Mouse (Mus musculus) T-helper 2 cell (primary cell): ENCODE data around the gene Sh2b1.
"Not testable (repeated sequence)": the region's sequence is repeated elsewhere in the genome, so short reads cannot be mapped to it uniquely, and the experiment has no call there.

ENCODE experiments used
- in situ Hi-C: fragments of 300-600 bp; cut with MboI, MseI; formaldehyde crosslinking; loops from one replicate; pipeline ENCODE4 v1.15.1; 2025; ENCODE audit warnings: high pct_unique_total_duplicates

The Sh2b1 gene

DNA sequence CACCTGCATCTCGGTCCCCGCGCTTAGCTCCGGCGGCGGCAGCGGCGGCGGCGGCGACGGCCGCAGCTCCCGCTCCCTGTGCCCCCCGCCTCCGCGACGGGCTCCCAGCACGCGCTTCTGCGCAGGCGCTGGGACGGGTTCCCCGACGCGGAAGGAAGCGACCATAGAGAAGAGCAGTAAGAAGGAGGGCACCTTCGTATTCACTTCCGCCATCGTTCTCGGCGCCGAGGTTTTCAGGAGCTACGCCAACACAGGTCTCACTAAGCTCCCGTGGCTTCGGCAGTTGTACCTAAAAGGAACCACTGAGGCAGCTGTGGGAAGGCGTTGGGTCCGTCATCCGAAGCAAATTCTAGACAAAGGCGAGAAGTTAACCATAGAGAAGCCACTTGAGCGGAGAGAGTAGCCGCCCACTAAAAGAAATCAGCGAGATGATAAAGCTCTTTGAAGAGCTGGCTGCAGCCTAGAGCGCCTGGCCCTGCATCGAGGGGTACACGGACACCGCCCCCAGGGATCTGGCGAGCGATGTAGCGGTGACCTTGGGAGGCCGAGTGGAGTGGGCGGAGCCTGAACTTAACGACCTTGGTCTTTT, at the start of gene Sh2b1:
Sh2b1 (minus strand) TSS at position 432 of the 589 bp plus-strand sequence.
- in situ Hi-C loops: loop anchor here (5.0 kb wide), 2 partner anchors 52 to 78 kb away; partner anchors contain the start of gene Nfatc2ip

DNA sequence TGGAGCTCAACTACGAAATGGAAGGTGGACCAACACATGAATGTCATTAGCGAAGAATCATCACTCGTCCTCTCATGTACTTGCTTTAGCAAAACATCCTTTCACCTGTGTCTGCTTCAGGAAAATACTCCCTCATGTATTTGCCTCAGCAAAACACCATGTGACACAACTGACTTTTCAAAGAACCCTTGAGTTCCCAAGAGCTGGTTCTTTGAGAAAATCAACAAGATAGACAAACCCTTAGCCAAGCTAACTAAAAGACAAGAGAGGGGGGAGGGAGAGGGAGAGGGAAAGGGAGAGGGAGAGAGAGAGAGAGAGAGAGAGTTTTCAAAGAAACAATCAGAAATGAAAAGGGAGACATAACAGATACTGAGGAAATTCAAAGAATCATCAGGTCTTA, 48.1 kb upstream of the Sh2b1 start:
- in situ Hi-C loops: loop anchor here (10.0 kb wide), 1 partner anchor 199 kb away; no protein-coding TSS in a partner anchor

DNA sequence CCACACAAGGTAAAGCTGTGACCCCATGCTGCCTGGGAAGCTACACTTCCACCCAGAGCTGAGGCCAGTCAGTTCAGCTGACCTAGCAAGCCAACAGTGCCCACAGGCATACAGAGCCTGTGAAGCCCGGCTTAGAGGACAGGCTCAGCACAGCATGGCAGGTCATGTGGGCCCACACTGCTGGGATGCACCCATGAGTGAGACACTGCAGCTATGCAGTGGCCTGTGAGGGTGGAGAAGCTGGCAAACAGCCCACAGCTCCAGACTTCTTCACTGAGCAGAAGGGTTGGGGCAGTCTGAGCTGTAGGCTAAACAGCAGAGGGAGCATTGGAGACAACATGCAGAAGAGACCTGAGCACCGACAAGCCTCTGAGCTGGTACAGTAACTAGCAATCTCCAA, 44.3 kb upstream of the Sh2b1 start:
- in situ Hi-C loops: no loop called here

DNA sequence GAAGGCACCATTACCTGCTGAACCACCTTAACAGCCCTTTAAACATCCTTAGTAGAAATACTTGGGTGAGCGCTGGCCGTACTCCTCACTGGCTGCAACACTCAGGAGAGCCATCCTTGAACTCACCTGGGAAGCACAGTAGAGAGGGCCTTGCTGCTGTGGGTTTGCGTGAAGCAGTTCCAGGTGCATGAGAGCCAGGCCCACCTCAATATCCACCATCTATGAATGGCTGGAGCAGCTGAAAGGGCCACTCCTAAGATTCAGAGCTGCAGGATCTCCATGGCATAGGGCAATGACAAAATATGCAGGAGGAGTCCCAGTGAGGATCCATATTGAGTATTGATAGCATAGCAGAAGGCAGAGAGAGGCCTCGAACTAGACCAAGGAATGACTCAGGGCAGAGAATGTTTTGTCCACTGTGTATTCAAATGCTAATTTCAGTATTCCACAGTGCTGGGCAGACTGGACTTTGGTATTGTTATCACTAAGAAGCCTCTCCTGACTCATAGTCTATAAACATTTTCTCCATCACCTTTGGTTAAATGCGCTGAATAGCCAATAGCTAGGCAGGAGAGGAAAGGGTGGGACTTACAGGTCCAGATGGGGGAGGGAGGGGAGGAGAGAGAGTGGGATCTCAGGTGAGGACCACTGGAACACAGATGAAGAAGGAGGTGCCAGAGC, 43.2 kb upstream of the Sh2b1 start:
- in situ Hi-C loops: no loop called here

DNA sequence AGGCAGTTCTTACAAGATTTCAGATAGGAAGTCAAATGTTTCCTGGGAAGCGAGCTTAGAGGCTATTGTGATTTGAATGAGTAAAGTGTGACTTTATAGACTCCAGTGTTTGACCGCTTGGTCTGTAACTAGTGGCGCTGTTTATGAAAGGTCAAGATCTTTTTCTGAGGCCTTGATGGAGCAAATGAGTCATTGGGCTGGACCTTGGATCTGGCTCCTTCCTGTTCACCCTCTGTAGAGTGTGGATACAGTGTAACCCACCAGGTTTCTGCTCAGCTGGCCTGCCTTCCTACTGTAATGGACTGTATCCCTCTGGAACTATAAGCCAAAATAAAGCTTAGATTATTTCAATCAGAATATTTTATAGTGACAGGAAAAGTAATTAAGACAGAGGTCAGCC, 36.1 kb upstream of the Sh2b1 start:
- in situ Hi-C loops: no loop called here

DNA sequence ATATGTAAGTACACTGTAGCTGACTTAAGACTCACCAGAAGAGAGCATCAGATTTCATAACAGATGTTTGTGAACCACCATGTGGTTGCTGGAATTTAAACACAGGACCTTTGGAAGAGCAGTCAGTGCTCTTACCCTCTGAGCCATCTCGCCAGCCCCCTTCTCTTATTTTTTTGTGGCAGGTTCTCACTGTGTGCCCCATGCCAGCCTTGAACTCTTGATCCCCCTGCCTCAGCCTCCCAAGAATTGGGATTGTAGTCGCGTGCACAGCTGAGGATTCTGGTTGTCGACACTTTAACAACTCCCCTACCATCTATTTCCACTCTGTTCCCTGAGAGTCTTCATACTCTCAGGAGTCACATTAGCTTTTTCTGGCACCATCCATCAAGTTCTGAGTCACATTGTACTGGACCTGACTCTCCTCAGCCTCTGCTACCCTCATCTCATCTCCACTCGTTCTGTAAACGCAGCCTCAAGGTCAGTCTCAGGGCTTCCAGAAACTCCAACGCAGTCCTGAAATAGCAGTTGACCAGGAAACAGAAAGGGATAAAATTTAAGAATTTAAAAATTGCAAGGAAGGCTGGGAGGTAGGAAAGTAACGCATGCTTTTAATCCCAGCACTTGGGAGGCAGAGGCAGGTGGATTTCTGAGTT, 32.0 kb upstream of the Sh2b1 start:
- in situ Hi-C loops: no loop called here

DNA sequence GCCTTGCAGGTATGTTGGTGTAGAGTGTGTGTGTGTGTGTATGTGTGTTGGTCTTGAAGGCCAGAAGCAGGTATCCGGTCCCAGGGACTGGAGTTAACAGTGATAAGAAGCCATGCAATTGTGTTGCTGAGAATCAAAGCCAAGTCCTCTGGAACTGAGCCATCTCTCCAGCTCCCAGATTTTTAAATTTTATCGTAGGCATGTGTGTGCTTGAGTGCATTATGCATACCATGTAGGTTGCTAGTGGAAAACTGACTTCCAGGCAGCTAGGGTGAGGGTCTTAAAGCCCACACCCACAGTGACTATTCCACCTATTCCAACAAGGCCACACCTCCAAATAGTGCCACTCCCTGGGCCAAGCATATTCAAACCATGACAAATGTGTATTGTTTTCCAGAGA, 29.7 kb upstream of the Sh2b1 start:
- in situ Hi-C loops: no loop called here

DNA sequence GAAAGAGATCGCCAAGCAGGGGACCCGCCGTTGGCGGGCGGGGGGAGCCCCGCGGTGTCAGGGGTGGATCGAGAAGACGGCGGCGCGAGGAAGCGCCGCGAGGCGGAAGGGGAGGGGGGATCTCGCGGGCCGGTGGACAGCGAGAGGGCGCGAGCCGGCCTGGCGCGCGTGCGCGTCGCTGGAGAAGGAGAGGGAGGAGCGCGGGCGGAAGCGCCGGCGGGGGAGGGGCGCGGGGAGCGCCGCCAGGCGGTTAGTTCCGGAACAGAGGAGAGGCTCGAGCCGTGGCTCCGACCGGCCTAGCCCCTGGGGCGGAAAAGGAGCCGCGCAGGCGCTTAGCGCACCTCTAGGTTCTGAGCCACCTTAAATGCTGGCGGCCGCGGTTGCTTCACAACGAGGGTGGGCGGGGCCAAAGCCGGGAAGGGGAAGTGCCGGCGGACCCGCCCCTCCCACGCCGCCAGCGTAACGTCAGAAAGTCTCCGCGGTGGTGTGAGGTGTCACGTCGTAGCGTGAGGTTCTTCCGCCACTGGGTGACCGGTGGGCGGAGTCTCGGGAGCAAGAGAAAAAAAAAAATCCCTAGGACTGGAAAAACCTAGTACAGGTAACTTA, 28.2 kb upstream of the Sh2b1 start, which contains the start of gene Atxn2l:
Atxn2l (minus strand) TSS at position 165 of the 606 bp plus-strand sequence.
- in situ Hi-C loops: no loop called here

DNA sequence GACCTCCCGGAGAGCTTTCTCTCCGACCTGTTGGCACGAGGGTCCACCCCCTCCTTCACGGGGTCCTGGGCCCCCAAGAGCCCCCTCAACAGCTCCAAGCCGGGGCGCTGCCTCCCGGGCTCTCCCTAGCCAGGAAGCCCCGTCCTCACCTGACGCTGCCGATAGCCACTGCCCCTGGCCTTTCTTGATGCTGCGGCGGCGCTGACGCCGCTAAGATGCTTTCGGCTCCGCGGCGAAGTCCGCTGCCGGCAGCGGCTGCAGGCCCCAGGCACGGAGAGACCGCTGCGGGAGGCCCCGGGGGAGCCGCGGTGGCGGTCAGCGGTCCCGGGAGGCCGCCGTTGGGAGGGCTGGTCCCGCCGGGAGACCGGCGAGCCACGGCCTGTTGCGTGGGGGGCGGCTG, 27.5 kb upstream of the Sh2b1 start:
- in situ Hi-C loops: no loop called here

DNA sequence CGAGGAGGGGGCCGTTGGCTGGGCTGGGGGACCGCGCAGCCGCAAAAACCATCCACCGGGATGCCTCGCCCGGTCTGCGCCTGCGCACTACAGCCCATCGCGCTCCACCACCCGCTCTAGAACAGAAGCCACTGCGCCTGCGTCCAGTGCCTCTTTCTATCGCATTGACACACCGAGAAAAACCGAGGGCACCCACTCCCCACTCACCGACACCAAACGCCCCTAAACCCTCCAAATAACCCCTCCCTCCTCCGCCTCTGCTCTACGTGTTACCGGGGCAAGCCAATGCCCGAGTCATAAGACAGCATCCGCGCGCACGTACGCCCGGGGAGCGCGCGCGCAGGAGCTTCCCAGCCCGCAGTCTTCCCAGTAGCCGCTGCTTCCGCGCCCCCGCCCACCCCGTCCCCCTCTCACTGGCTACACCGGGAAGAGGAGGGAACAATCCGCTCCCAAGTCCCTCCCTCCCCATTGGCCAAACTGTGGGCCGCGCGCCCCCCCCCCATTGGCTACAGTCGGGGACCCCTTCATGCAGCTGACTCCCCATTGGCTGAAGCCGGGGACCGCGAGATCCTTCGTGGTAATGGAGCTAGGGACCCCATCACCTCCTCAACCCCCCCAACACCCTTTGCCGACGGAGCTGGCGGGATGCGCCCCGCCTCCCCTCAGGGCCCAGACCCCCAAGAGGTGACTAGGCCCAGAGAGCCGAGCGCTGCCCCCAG, 27.0 kb upstream of the Sh2b1 start:
- in situ Hi-C loops: no loop called here

DNA sequence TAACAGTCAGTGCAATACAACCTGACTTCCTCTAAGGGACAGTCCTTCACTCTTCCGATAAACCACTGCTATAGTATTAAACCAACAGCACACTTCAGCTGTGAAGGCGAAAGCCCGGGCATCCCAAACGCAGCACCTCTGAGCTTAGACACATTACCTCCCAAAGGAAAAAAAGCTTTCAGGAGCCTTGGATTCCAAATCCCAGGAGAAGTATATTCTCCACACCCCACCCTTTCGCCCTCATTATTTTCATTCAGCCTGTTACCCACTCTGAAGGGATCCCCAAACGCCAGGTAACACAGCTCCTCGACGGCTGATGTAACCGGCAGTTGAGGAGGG, 26.4 kb upstream of the Sh2b1 start:
- in situ Hi-C loops: no loop called here

DNA sequence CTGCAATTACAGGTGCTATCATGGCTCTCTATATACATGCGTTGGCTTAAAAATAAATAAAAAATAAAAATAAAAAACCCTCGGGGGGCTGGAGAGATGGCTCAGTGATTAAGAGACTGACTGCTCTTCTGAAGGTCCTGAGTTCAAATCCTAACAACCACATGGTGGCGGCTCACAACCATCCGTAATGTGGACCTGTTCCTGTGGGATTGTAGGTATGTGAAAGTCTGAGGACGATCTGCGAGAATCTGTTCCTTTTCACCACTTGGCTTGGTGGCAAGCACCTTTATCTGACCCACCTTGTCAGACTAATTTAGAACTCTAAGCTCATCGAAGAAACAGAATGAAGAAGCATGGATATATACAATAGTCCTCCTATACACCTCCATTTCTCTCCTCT, 24.2 kb upstream of the Sh2b1 start:
- in situ Hi-C loops: no loop called here

DNA sequence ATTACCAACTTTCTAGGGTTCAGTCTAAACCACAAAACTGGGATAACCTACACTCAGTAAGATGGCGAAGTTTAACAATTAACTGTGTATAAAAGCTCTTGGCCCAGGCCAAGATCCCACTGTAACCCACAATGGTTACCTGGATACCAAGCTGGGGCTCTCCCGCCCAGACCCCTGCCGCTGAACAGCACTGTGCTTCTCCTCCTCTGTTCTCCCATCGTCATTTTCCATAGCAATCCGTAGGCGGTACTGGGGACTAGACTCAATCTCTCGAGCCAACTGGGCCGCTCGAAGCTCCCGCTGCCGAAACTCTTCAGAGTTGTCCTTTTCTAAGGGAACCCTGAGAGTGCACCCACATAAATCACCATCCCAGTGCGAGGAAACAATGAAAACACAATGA, 22.7 kb upstream of the Sh2b1 start:
- in situ Hi-C loops: no loop called here

DNA sequence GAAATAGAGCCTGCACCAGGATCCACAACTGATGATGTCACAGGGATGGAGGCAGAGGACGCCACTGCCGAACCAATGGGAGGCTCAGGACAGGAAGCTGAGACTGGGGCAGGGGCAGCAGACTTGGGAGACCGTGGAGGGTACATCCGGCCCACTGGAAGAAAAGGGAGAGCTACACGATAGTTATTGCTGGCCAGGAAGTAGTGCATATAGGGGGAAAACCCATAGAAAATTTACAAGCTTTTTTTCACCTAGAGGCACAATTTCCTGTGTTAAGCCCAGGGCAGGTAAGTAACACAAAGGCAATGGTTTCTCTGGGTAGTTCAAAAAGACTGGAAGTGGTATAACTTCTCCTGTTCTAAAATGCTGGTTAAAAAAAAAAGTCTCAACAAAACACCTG, 21.3 kb upstream of the Sh2b1 start:
- in situ Hi-C loops: no loop called here

DNA sequence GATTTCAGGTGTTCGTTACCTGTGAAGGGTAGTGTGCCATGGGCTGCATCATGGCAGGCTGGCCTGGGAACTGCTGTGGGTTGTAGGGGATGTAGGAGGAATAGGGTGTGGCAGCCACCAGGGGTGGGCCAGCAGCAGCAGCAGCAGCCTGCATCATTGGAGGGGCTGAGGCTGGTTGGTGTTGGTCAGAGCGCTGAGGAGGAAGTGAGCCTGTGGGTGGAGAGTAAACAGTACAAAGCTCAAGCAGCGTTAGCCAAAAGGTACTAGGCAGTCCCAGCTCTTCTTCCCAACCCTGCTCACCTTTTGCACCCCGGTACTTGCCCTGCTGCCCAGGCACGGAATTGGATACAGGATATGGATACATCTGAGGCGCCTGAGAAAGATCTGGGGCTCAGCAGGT, 18.9 kb upstream of the Sh2b1 start:
- in situ Hi-C loops: no loop called here

DNA sequence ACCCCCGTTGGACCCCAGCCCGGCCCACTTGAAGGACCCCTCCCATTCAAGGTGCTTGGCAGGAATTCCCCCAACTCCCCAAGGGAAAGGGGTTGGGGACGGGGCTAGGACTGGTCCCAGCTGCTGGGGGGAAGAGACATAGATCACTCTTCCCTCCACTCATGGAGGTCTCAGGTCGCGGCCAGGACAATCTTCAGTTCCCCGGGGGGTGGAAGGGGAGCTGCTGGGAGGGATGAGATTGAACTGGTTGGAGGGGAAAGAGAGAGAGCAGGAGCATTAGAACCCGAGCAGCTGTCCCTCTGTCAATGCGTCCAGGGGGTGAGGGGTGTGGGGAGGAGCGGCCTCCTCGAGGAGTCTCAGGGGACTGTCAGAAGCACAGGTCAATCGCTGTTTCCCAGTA, 16.7 kb upstream of the Sh2b1 start:
- in situ Hi-C loops: no loop called here

DNA sequence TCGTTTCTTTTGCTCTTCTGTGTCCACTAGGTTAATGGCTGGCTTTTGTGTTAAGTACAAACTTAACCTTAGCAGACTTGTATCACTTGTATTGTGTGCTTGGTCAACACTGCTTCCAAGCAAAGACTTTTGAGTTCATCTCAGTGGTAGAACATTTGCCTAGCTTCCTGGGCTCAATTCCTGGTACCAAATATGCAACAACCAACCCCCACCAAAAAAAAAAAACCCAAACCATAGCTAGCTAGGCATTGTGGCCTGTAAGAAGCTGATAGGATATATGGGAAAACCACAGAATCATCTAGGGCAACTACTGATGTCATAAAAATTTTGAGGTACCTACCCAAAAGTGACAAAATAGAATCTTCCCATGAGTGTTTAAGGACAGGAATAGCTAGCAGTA, 15.8 kb upstream of the Sh2b1 start:
- in situ Hi-C loops: no loop called here

DNA sequence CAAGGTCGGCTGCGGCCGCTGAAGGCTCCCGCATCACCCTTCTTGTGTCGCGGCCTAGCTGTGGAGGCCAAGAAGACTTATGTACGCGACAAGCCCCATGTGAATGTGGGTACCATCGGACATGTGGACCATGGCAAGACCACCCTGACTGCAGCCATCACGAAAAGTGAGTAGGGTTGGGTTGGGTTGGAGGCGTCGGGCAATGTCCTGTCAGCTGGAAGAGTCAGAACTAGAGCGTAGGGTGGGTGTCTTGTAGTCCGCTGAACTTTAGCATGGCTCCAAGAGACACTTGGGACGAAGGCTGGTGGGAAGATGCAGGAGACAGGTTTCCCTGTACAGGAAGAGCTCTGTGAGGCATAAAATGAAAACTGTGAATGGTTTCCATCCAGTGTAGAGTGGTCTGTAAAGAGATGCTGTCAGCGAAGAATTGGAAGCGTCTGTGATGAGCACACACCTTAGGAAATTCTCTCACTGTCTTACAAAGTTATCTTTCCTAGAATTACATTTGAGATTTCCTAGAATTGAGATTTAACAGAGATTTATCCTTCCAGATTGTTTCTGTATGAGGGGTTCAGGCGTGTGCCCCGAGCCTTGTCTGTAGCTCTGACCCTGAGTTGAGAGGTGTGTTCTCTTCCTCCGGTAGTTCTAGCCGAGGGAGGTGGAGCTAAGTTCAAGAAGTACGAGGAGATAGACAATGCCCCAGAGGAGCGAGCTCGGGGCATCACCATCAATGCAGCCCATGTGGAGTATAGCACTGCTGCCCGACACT, 12.6 kb upstream of the Sh2b1 start:
- in situ Hi-C loops: not testable (repeated sequence)

DNA sequence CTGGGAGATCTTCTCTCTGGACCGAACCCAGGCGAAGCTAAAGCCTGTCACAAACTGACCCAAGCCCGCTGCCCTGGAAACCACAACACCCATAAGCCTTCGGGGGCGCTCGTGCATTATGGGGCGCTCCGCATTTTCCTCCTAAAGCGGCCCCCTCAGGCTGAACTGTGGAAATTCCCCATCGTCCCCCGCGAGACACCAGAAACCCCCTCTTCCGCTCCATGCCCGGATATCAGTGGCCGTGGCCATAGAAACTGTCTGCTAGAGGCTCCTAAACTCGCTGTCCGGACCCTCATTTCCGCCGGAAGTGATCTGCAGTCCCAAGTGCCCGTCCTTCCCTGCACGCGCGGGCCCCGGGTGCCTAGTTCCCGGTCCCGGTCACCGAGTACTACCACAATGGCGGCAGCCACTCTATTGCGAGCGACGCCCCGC, 11.8 kb upstream of the Sh2b1 start, which contains the start of gene Tufm:
Tufm (plus strand) TSS at position 310 of the 432 bp plus-strand sequence.
- in situ Hi-C loops: no loop called here

DNA sequence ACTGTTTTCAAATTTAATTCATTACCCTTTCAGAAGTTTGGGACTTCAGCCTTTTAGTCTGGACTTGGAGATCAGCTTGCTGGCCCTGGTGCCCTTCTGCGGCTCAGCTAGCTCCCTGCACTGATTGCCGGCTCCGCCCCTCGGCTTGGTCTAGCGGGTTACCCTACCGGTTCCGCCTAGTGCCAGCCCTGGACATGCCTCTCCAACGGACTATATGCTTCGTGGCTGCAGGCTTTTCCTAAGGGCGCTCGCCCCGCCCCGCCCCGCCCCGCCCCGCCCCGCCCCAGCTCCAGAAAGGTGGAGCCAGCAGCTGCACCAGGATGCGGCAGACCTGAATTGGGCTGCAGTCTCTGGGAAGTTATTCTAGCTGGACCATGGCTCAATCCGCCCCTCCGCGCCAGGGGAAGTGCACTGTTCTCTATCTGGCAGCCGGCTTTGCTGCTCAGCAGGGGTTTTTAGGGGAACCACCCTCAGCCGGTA, 7.2 kb upstream of the Sh2b1 start:
- in situ Hi-C loops: no loop called here

DNA sequence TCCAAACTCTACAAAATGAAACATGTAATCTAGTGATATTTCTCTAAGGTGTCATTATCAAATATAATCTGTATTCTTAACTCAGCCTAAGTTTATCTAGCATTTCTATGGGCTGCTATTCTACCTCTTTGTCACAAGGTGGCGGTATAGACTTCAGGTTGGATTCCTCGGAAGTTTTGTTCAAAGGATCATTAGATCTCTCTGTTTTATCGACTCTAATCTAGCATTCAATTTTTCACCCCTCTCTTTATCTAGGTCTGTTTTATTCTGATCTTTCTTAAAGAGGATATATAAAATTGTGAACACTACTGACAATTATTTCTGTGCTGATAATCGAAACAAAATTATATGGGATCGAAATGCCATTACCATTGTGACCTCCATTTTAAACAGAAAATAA, 6.5 kb upstream of the Sh2b1 start:
- in situ Hi-C loops: no loop called here
